Mouse (Mus musculus) ZHBTc4 (cell line): ENCODE data around the gene Gpatch2l.
A peak's percentile ranks its signal among the peaks of the same experiment; 100 is the strongest.

ENCODE experiments used
- DNase-seq: peaks from one replicate; pipeline ENCODE4 v3.0.0-alpha.2; 2011; ENCODE audit warnings: low read depth, low spot score

The Gpatch2l gene

GRCm38 (mm10) chr12:86241604-86242536, at the start of gene Gpatch2l:
Gpatch2l (plus strand) TSS chr12:86241858.
- peak; percentile 99 for DNase-seq

- DNase-seq: no peak
Observed at GRCm38 (mm10) chr12:86192036-86192449, 49.6 kb upstream of the Gpatch2l start.

- no peak for DNase-seq
Observed at GRCm38 (mm10) chr12:86196944-86197343, 44.7 kb upstream of the Gpatch2l start.

- DNase-seq: no peak
Observed at GRCm38 (mm10) chr12:86203443-86204057, 38.1 kb upstream of the Gpatch2l start.

GRCm38 (mm10) chr12:86211099-86211520, 30.5 kb upstream of the Gpatch2l start:
- DNase-seq: peak; percentile 15

- peak; percentile 77 for DNase-seq
Observed at GRCm38 (mm10) chr12:86212693-86213470, 28.8 kb upstream of the Gpatch2l start.

GRCm38 (mm10) chr12:86214201-86214600, 27.5 kb upstream of the Gpatch2l start:
- no peak for DNase-seq

- DNase-seq: peak; percentile 57
Observed at GRCm38 (mm10) chr12:86216687-86217421, 24.8 kb upstream of the Gpatch2l start.

GRCm38 (mm10) chr12:86220200-86221021, 21.2 kb upstream of the Gpatch2l start:
- no peak for DNase-seq

GRCm38 (mm10) chr12:86221074-86221703, 20.5 kb upstream of the Gpatch2l start:
- DNase-seq: no peak

GRCm38 (mm10) chr12:86234295-86234694, 7.4 kb upstream of the Gpatch2l start:
- no peak for DNase-seq

- no peak for DNase-seq
Observed at GRCm38 (mm10) chr12:86238736-86239135, 2.9 kb upstream of the Gpatch2l start.

GRCm38 (mm10) chr12:86242563-86242962, 905 bp downstream of the Gpatch2l start:
- no peak for DNase-seq

- DNase-seq: no peak
Observed at GRCm38 (mm10) chr12:86243936-86244335, 2.3 kb downstream of the Gpatch2l start.

- DNase-seq: no peak
Observed at GRCm38 (mm10) chr12:86250183-86250582, 8.5 kb downstream of the Gpatch2l start.

- DNase-seq: no peak
Observed at GRCm38 (mm10) chr12:86254910-86255309, 13.3 kb downstream of the Gpatch2l start.

- DNase-seq: no peak
Observed at GRCm38 (mm10) chr12:86271626-86272025, 30.0 kb downstream of the Gpatch2l start.

- no peak for DNase-seq
Observed at GRCm38 (mm10) chr12:86274246-86274645, 32.6 kb downstream of the Gpatch2l start.

- no peak for DNase-seq
Observed at GRCm38 (mm10) chr12:86275731-86276130, 34.1 kb downstream of the Gpatch2l start.

GRCm38 (mm10) chr12:86276463-86276862, 34.8 kb downstream of the Gpatch2l start:
- no peak for DNase-seq
